Mouse (Mus musculus) CD4-positive, CD25-positive, alpha-beta regulatory T cell, adult 4 months (primary cell): ENCODE measurements at regions not wholly inside any gene's neighbourhood (a gene's known extent, or its start where the extent isn't known, plus 50 kb on each side); places are given as distances from the start of the nearest gene placed in this dataset.

Source experiments
- ATAC-seq: one replicate; pipeline ENCODE4 v1.8.0; 2017

DNA sequence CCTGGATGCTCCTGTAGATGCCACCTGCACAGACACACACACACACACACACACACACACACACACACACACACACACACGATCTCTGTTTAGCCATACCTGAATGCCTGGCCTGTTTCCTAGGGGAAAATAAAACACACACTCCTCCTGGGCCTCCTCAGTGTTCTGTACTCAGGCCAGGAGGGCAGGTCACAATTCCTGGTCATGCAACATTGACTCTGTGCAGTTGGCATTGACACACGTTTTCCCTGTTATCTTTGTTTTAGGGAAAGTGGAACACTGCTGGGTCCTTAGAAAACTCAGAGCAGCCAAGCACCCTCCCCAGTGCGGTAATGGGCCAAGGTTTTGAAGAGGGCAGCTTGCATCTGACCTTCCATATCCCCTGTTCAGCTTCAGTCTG lies 246.7 kb downstream of the H2al1j start:
- ATAC-seq: no peak

GRCm38 (mm10) chrX:11575571-11575970 lies 247.9 kb downstream of the H2al1j start:
- ATAC-seq: no peak

GRCm38 (mm10) chrX:11576287-11576686 lies 248.7 kb downstream of the H2al1j start:
- ATAC-seq: no peak

DNA sequence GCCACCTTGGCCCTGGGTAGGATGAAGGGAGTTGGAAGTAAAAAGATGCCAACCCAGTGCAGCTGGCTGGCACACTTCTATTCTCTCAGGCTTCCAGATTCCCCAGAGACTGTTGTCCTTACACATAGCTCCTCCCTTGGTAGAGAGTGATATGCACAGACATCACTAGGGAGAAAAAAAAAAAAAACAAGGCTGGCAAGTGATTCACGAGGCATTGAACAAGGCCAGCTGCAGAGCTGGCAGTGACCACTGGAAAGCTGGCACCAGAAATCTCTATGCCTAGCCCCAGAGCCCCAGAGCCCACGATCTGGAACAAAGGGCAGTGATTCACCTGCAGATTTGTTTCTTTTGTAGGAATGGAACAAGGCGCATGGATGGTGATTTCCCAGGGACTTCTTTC lies 249.7 kb downstream of the H2al1j start:
- ATAC-seq: no peak

DNA sequence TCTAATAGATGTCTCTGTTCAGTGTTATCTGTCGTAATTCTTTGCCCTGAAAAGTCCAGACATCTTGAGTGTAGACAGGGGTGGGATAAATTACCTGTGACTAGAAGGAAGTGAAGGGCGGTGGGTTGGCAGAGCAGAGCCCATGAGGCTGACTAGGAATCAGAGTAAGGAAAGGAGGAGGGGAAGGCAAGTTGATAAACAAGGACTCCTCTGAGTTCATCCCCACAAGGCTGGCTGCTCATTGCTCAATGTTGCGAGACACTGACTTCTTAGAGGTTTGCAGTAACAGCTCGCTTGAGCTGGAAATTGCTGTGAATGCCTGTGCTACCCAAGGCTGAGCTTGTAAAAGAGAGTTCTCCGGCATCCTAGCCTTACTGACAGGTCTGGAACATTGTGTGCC lies 257.7 kb downstream of the H2al1j start:
- no peak for ATAC-seq

GRCm38 (mm10) chrX:11591391-11592187 lies 264.0 kb downstream of the H2al1j start:
- ATAC-seq: no peak

GRCm38 (mm10) chrX:11594542-11594941 lies 266.9 kb downstream of the H2al1j start:
- ATAC-seq: no peak

GRCm38 (mm10) chrX:11597548-11597947 lies 269.9 kb downstream of the H2al1j start:
- ATAC-seq: no peak

GRCm38 (mm10) chrX:11614237-11614636 lies 286.6 kb downstream of the H2al1j start:
- no peak for ATAC-seq

- ATAC-seq: no peak
Measured at GRCm38 (mm10) chrX:11621045-11621763, 293.6 kb downstream of the H2al1j start.

GRCm38 (mm10) chrX:11626274-11626878 lies 298.8 kb downstream of the H2al1j start:
- ATAC-seq: no peak

- no peak for ATAC-seq
Measured at GRCm38 (mm10) chrX:11629362-11629761, 301.7 kb downstream of the H2al1j start.

DNA sequence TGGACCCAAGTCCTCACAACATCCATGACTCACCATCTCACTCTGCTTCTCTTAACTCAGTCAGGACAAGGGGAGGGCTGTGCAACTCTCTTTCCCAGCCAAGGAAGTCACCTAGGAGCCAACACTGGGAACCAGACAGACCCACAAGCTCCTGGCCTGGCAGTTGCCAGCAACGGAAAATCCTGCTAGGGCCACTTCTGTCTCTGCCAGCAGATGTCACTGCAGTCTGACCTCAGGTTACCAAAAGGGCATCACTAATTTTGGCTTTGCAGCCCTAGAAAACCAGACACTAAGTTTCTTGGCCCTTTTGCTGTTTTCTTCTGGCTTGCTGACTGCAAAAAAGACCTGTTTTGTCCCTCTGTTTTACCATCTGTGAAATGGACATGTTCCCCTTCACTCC lies 302.3 kb downstream of the H2al1j start:
- no peak for ATAC-seq

GRCm38 (mm10) chrX:11631186-11631913 lies 303.7 kb downstream of the H2al1j start:
- peak; percentile 76 for ATAC-seq

GRCm38 (mm10) chrX:11632011-11632410 lies 304.4 kb downstream of the H2al1j start:
- peak; percentile 30 for ATAC-seq

GRCm38 (mm10) chrX:11633823-11634222 lies 306.2 kb downstream of the H2al1j start:
- no peak for ATAC-seq

DNA sequence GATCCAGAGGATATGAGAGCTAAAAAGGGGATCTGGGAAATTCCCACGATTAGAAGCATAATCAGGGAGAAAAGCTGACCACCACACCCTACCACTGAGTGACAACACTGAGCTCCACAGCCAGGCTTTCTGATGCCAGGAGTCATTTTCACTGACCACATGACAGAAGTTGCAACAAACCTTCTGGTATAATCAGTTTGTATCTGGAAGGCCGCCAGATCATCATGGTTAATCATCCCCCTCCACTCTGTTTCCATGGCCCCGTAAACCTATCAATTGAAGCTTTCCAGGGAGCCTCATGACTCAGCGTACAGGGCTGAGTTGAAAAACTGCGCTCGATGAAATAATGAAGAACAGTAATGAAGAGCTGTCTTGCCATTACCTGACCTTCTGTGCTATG lies 316.9 kb downstream of the H2al1j start:
- ATAC-seq: no peak

DNA sequence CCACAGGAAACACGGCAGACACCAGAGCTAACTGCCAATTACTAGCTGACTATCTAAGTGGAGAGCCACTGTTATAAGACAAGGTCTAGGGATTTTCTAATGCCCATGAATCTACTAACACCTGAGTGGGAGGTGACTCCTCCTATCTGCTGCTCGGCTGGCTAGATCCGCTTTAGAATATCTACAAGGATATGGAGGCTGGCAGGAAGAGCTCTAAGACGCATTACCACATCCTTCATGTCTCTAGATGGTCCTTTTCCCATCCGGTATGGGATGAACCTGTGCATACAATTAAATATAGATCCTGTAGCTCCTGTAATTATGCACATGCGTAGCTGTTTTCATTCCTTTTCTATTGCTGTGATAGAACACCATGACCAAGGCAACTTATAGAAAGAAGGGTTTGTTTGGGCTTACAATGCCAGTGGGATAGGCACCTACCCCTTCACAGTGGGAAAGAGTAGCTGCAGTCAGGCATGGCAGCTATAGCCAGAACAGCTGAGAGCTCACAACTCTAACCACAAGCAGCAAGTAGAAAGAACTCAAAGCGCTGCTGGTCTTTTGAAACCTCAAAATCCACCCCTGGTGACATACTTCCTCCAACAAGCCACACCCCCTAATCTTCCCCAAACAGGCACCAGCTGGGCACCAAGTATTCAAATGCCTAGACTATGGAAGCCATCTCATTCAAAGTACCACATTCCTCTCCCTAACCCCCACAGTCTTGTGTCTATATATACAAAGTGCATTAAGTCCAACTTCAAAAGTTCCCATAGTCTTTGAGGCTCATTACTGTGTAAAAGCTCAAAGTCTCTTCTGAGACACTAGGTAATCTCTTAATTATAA lies 319.3 kb downstream of the H2al1j start:
- peak; percentile 88 for ATAC-seq

GRCm38 (mm10) chrX:11647527-11647836 lies 319.9 kb downstream of the H2al1j start:
- no peak for ATAC-seq

DNA sequence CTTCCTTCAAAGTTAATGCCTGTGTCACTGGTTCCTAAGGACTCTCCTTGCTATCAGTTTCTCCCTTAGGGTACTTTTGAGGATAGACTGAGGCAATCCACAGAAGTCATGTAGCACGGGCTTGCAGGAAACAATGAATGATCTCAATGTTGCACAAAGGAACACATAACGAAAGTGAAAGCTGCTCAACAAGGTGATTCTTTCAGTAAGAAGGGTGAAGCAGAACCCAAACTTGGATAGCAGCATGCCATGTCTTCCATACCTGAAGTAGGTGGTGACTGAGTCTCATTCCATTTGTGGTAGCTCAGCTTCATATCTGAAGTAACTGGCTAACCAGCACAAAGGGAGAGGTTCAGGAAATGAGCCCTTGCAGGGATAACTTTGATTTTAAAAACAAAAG lies 325.7 kb downstream of the H2al1j start:
- peak; percentile 95 for ATAC-seq

DNA sequence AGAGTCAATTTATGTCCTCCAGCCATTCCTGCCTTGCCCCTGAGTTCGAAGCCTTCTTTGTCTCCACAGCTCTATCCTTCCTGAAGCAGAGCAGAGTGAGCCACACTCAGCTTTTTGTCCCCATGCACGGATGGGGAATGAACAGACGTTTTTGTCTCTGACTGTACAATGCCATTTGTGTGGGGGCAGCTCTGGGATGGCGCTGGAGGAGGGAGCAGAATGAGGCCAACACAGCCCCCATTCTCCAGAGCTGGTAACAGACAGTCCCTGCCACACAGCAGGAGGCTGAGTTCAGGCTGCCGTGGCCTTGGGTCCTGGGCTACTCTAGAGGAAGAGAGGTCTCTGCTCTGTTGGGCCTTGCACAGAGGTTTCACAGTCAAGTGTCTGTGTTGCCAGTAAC lies 327.4 kb downstream of the H2al1j start:
- no peak for ATAC-seq

DNA sequence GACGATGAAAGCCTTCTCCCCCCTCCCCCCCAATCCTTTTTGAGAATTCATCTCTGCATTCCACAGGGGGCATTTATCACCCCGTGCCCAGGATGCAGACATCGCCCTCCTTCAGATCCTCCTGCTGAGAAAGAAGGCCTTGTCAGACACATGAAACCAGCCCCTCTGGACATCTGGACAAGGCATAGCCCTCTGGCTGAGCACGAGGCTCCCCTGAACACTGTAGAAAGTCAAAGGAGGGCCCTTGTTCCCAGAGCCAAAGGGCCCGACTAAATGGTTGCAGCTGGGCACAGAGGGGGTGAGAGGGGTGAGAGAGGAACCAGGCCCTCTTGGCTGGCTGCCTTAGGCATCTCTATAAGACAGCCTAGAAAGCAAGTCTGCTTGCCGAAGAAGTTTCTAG lies 327.8 kb downstream of the H2al1j start:
- no peak for ATAC-seq
